Mouse (Mus musculus): Measurements from ENCODE around the gene Plxnb1. TPM values are rescaled to one million over a fixed set of nuclear protein-coding genes. Genes with fewer than 3 reads are reported as not detected.
A peak's percentile ranks its signal among the peaks of the same experiment; 100 is the strongest.

Gene Plxnb1
- polyA plus RNA-seq, 2 experiments: 8.2 to 31.0 TPM

DNA sequence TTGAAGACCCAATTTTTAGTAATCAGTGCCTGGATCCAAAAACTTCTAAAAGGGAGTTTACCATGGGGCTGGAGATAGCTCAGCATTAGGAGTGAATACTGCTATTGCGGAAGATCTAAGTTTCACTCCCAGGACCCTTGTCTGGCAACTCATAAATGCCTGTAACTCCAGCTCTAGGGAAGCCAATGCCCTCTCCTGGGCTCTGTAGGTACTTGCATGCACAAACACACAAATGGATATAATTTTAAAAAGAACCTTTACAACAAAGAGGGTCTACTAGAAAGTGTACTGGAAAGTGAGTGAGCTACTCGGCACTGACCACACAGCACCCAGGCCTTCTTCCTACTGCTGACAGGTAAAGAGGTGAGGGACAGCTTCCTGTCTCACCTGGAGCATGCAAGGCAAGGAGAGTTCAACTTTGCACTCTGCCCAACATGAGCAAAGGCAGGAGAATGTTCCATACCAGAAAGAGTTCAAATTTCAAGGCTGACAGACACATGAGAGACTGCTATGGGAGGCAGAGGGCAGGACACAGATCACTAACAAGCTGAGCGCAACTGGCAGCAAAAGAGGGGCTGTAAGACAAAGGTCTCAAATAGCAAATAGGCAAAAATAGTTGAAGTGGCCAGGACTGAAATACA, 27.0 kb upstream of the Plxnb1 start:
- H3K9me3 ChIP-seq (ENCODE audit: control insufficient read depth, low read length): no peaks in the 10 kb centered on the region
- H3K9ac ChIP-seq (ENCODE audit: low read depth, low read length, severe bottlenecking): no peak overlapping the region
- no peak overlapping the region for H3K4me2 ChIP-seq (replicated peaks; ENCODE audit: low read depth, low read length, severe bottlenecking)
- 97% methylated on average over 3 of the region's 3 CpGs for WGBS
- DNase-seq (ENCODE audit: low spot score) (no peak), ATAC-seq (ENCODE audit: low FRiP score, low read depth) (no peak)
- no peak overlapping the region for H3K4me3 ChIP-seq (replicated peaks; ENCODE audit: low read length)
- no peak for TF ChIP-seq POLR2A (IDR thresholded peaks at IDR 0.05; ENCODE audit: borderline replicate concordance, extremely low read depth, insufficient read depth, insufficient read length)
- peaks cover 86% of the 10 kb centered on the region for H3K36me3 ChIP-seq (ENCODE audit: control insufficient read depth, insufficient read depth, low read length)
- H3K4me1 ChIP-seq (ENCODE audit: control insufficient read depth, insufficient read depth, low read length): peaks cover 5% of the 10 kb centered on the region; the same call in 1 of the 2 replicates
- H3K27ac ChIP-seq (replicated peaks; ENCODE audit: low read depth, low read length): no peak overlapping the region
- no peaks in the 10 kb centered on the region for H3K27me3 ChIP-seq (ENCODE audit: control insufficient read depth, insufficient read depth, low read length)

DNA sequence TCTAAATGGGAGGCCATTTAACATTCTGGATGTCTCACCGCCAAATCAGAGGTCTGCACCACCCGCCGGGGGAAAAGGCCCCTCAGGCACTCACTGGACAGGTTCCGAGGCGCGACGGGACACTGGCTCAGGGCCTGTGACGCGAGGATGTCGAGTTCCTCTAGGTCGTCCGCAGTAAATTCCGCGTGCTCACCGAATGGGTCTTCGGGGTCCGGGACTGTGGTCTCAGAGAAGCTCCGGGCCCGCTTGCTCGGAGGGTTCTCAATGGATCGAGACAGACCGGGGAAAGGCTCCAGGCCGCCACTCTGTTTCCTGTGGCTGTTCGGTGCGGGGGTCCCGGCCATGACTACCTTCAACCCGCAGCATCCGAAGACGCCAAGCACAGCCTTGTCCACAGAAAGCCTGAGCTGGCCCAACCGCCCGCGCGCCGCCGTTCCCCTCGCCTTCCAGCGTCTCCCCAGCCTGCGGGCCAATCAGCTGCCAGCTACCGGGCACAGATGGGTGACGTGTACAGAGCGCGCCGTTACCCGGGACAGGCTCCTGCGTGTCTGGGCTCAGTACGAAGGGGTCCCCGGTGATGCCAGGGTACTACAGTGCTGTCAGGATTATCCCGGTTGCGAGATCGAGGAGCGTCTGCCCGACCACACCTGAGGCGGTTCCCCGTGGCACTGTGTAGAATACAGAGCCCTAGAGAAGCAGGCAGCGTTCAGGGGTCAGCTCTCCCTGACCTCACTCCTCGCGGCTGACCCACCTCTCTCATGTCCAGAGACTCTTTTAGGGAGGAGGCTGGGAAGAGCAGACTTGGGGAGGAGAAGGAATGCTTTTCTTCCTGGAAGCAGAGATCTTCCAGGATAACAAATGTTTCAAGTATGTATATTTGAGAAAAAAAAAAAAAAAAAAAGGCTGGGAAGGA, 21.3 kb upstream of the Plxnb1 start, which contains the start of gene Atrip:
TSS of gene Atrip (minus strand) at position 464 of the 913 bp plus-strand sequence.
- H3K9me3 ChIP-seq (ENCODE audit: control insufficient read depth, low read length): no peaks in the 10 kb centered on the region
- peak; percentile 89 for DNase-seq (ENCODE audit: low spot score)
- H3K27me3 ChIP-seq (ENCODE audit: control insufficient read depth, insufficient read depth, low read length): no peaks in the 10 kb centered on the region
- H3K9ac ChIP-seq (ENCODE audit: low read depth, low read length, severe bottlenecking): peak within 1 kb of the TSS; percentile 86
- H3K36me3 ChIP-seq (ENCODE audit: control insufficient read depth, insufficient read depth, low read length): peaks cover 35% of the 10 kb centered on the region
- peak; percentile 98 for ATAC-seq (ENCODE audit: low FRiP score, low read depth)
- peak within 1 kb of the TSS; percentile 84 for H3K4me3 ChIP-seq (replicated peaks; ENCODE audit: low read length)
- H3K4me2 ChIP-seq (replicated peaks; ENCODE audit: low read depth, low read length, severe bottlenecking): peak within 1 kb of the TSS; percentile 89
- peak; percentile 67; the same call in 1 of the 2 replicates for TF ChIP-seq POLR2A (IDR thresholded peaks at IDR 0.05; ENCODE audit: borderline replicate concordance, extremely low read depth, insufficient read depth, insufficient read length)
- peak within 1 kb of the TSS; percentile 76 for H3K27ac ChIP-seq (replicated peaks; ENCODE audit: low read depth, low read length)
- under 1% methylated on average over 57 of the region's 57 CpGs for WGBS
- peaks cover 9% of the 10 kb centered on the region for H3K4me1 ChIP-seq (ENCODE audit: control insufficient read depth, insufficient read depth, low read length)

DNA sequence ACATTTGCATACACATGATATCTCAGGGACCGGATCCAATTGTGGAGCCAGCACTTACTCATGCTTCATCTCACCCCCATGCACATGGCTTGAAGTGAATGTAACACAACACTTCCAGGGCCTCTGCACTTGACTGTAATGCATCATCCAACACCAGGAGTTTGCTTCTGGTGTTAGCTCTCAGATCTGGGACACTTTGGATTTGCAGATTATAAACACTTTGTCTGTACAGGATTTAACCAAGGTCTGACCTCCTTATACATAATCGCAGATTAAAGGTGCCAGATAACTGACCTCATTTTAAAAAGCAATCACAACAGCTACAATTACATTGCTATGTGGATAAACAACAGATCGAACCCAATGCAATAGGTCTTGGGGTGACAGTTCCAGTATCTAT, 14.7 kb upstream of the Plxnb1 start:
- Histone ChIP-seq H3K27ac (replicated peaks; ENCODE audit: low read depth, low read length) (no peak overlapping the region), H3K36me3 (ENCODE audit: control insufficient read depth, insufficient read depth, low read length) (peaks cover 14% of the 10 kb centered on the region), H3K27me3 (ENCODE audit: control insufficient read depth, insufficient read depth, low read length) (no peaks in the 10 kb centered on the region), H3K9ac (ENCODE audit: low read depth, low read length, severe bottlenecking) (no peak overlapping the region), H3K4me3 (replicated peaks; ENCODE audit: low read length) (peak overlapping the region; percentile 74; the same call in 1 of the 2 replicates), H3K9me3 (ENCODE audit: control insufficient read depth, low read length) (no peaks in the 10 kb centered on the region), H3K4me1 (ENCODE audit: control insufficient read depth, insufficient read depth, low read length) (peaks cover 5% of the 10 kb centered on the region; the same call in 1 of the 2 replicates), H3K4me2 (replicated peaks; ENCODE audit: low read depth, low read length, severe bottlenecking) (no peak overlapping the region)
- WGBS: 97% methylated on average over 3 of the region's 3 CpGs
- DNase-seq (ENCODE audit: low spot score): no peak
- TF ChIP-seq POLR2A (IDR thresholded peaks at IDR 0.05; ENCODE audit: borderline replicate concordance, extremely low read depth, insufficient read depth, insufficient read length): no peak
- no peak for ATAC-seq (ENCODE audit: low FRiP score, low read depth)

DNA sequence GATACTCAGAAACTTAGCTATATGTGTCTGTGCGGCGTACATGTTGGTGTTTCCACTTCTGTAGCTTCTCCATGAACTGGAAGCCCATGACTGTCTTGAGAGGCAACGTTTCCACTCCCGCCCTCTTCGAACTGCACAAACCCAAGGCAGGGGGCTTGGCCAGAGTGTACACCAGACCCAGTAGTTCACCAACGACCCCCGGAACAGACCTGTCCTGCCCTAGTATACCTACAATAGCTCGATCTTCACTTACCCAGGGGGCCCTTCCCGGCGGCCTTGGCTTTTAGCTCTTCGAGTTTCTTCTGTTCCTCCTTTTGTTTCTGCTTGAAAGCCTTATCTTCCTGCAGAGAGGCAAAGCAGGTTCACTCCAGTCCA, 13.5 kb upstream of the Plxnb1 start:
- WGBS: 7% methylated on average over 11 of the region's 11 CpGs
- no peak for ATAC-seq (ENCODE audit: low FRiP score, low read depth)

DNA sequence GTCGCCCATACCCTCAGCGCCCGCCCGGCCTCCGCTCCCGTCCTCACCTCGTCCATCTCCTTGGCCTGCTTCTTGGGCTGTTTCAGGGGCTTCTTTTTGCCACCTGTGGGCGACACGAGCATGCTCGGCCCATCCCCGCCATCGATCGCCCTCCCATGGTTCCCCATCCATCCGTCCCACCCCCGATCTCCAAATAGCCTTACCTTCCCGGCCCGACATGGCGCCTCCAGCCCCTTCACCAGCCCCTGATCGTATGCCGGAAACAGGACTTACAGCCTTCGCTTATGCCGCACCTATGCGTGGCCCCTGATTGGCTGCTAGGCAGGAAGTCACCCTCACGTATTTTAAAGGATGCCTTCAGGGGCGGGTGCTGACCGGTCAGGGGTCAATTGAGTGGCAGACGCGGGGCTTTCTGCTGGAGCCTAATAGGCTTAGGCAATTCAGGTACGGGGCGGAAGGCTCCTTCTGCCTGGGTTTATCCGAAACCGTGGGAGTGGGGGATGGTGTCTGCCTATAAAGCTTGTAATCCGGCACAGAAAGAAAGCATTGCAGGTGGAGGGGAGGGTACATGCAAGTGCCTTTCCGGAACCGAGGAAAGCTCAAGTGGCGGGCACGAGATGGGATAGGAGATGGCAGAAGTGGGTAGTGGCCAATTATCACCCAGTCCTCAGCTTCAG, 12.9 kb upstream of the Plxnb1 start, which contains the start of the genes Ccdc51 and Tma7:
TSS of gene Ccdc51 (plus strand) at position 370 of the 677 bp plus-strand sequence.
TSS of gene Tma7 (minus strand) at position 464 of the 677 bp plus-strand sequence.
- no peaks in the 10 kb centered on the region for H3K9me3 ChIP-seq (ENCODE audit: control insufficient read depth, low read length)
- peak within 1 kb of the TSS; percentile 80 for H3K9ac ChIP-seq (ENCODE audit: low read depth, low read length, severe bottlenecking)
- peaks cover 5% of the 10 kb centered on the region; the same call in 1 of the 2 replicates for H3K4me1 ChIP-seq (ENCODE audit: control insufficient read depth, insufficient read depth, low read length)
- TF ChIP-seq POLR2A (IDR thresholded peaks at IDR 0.05; ENCODE audit: borderline replicate concordance, extremely low read depth, insufficient read depth, insufficient read length): peak; percentile 66; the same call in 1 of the 2 replicates
- ATAC-seq (ENCODE audit: low FRiP score, low read depth) (peak; percentile 97), DNase-seq (ENCODE audit: low spot score) (peak; percentile 88)
- peak within 1 kb of the TSS; percentile 45; the same call in 1 of the 2 replicates for H3K27ac ChIP-seq (replicated peaks; ENCODE audit: low read depth, low read length)
- H3K27me3 ChIP-seq (ENCODE audit: control insufficient read depth, insufficient read depth, low read length): no peaks in the 10 kb centered on the region
- WGBS: 1% methylated on average over 37 of the region's 37 CpGs
- peaks cover 14% of the 10 kb centered on the region for H3K36me3 ChIP-seq (ENCODE audit: control insufficient read depth, insufficient read depth, low read length)
- peak within 1 kb of the TSS; percentile 74 for H3K4me2 ChIP-seq (replicated peaks; ENCODE audit: low read depth, low read length, severe bottlenecking)
- peak within 1 kb of the TSS; percentile 74 for H3K4me3 ChIP-seq (replicated peaks; ENCODE audit: low read length)

More for the DNA sequence above, 13.5 kb upstream of the Plxnb1 start:
- H3K27me3 ChIP-seq (ENCODE audit: control insufficient read depth, insufficient read depth, low read length): no peaks in the 10 kb centered on the region
- peaks cover 5% of the 10 kb centered on the region; the same call in 1 of the 2 replicates for H3K4me1 ChIP-seq (ENCODE audit: control insufficient read depth, insufficient read depth, low read length)
- H3K4me2 ChIP-seq (replicated peaks; ENCODE audit: low read depth, low read length, severe bottlenecking): peak overlapping the region; percentile 74
- H3K27ac ChIP-seq (replicated peaks; ENCODE audit: low read depth, low read length): 0 out of 2 replicates have a peak overlapping the region, but pooled peaks have one; percentile 45
- peaks cover 14% of the 10 kb centered on the region for H3K36me3 ChIP-seq (ENCODE audit: control insufficient read depth, insufficient read depth, low read length)
- peak overlapping the region; percentile 74 for H3K4me3 ChIP-seq (replicated peaks; ENCODE audit: low read length)
- no peak for DNase-seq (ENCODE audit: low spot score)
- peak overlapping the region; percentile 80 for H3K9ac ChIP-seq (ENCODE audit: low read depth, low read length, severe bottlenecking)
- TF ChIP-seq POLR2A (IDR thresholded peaks at IDR 0.05; ENCODE audit: borderline replicate concordance, extremely low read depth, insufficient read depth, insufficient read length): no peak
- H3K9me3 ChIP-seq (ENCODE audit: control insufficient read depth, low read length): no peaks in the 10 kb centered on the region

All from limb, embryonic 14.5 days (tissue).